11 mouse cellular contexts compared by ENCODE assay signal in genomic region chr15:61160666-61161065, GRCm38 (mm10).
"Had no signal": no experiment of that assay in that cellular context is flagged by ENCODE, and none has a peak within 500 bp of the region (broad histone marks: within the 10 kb centered on the region; RNA-seq: fewer than 3 reads in every experiment).

No protein-coding gene starts in this region.

- H3K36me3 ChIP-seq: limb, embryonic 15.5 days; liver, embryonic 12.5 days; midbrain, embryonic 10.5 days; midbrain, embryonic 15.5 days; neural tube, embryonic 13.5 days had no signal

- H3K4me1 ChIP-seq: liver, embryonic 12.5 days had no signal

- H3K27me3 ChIP-seq: liver, embryonic 12.5 days had no signal

- DNase-seq: layer of hippocampus, adult 9-11 months; layer of hippocampus, postnatal 36 days; right cerebral cortex, adult 18-20 months; right cerebral cortex, postnatal 25 days; thymus, adult 18-20 months; thymus, postnatal 14 days had no signal

- H3K4me2 ChIP-seq: limb, embryonic 15.5 days; liver, embryonic 12.5 days; midbrain, embryonic 15.5 days; neural tube, embryonic 13.5 days had no signal

- H3K27ac ChIP-seq: limb, embryonic 15.5 days; liver, embryonic 12.5 days; midbrain, embryonic 10.5 days; midbrain, embryonic 15.5 days; neural tube, embryonic 13.5 days had no signal

- ATAC-seq: liver, embryonic 12.5 days; midbrain, embryonic 15.5 days had no signal

- H3K9me3 ChIP-seq: limb, embryonic 15.5 days; liver, embryonic 12.5 days; midbrain, embryonic 10.5 days; midbrain, embryonic 15.5 days; neural tube, embryonic 13.5 days had no signal

- H3K9ac ChIP-seq: limb, embryonic 15.5 days; liver, embryonic 12.5 days; midbrain, embryonic 15.5 days; neural tube, embryonic 13.5 days had no signal

- H3K4me3 ChIP-seq: limb, embryonic 15.5 days; liver, embryonic 12.5 days; midbrain, embryonic 10.5 days; midbrain, embryonic 15.5 days; neural tube, embryonic 13.5 days had no signal
